Mouse (Mus musculus) testis, postnatal 14 days (tissue): Measurements from ENCODE around the gene Espn.
A peak's percentile ranks its signal among the peaks of the same experiment; 100 is the strongest.

Source experiments
- DNase-seq: peaks from one replicate; pipeline ENCODE4 v3.0.0; 2021; ENCODE audit warnings: low spot score

Gene Espn

GRCm38 (mm10) chr4:152178344-152178864, 26.2 kb upstream of the Espn start:
- peak; percentile 66 for DNase-seq

DNA sequence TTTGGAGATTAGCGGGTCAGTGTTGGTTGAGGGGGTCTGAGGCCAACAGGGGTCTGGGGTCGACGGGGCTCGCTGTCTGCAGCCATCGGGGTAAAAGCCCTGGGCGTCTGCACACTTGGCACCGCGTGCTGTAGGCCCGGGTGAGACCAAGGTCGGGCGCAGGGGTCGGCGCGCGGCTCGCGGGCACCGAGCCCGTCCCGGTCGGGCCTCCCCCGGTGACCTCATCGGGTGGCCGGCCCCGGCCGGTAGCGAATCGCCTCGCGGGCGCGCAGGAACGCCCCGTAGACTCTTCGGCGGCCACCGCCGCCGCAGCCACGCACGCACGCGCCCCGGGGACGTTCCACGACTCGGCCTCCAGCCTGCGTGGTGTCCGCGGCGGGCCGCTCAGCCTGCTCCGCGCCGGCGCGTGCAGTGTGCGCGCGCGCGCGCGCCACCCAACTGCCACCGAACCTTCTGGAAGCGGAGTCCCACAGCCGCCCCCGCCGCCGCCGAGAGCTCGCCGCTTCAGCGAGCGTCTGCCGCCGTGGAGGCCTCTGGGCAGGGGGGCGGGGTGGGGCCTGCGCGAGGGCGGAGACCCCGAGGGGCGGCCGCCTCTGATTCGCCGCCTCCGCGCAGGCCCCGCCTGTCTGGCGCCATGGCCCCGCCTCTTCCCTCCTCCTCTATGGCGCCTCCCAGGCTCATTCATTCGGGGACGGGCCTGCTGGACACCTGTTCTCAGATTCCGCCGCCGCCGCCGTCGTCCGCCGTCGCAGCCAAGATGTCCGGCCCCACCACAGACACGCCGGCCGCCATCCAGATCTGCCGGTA, 25.6 kb upstream of the Espn start, which contains the start of gene Acot7:
TSS of gene Acot7 (plus strand) at position 598 of the 807 bp plus-strand sequence.
- DNase-seq = peak; percentile 94

DNA sequence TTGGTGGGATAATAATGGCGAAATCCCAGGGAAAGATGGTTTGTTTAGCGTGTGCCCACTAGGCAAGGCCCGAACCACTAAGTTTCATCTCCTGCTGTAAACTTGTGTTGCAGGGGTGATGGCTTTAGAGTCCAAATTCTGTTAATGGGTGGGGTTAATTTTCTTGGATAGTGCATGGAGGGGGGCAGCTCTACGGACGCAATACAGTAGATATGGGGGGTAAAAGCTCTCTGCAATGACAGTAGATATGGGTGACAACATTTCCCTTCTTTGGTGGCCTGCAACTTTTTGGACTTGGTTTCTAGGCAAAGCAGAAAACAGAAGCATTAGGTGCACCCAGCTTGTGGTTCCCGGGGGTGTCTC, 25.0 kb upstream of the Espn start:
- no peak for DNase-seq

GRCm38 (mm10) chr4:152176638-152177037, 24.5 kb upstream of the Espn start:
- DNase-seq = no peak

- no peak for DNase-seq
Measured at GRCm38 (mm10) chr4:152173956-152174355, 21.8 kb upstream of the Espn start.

DNA sequence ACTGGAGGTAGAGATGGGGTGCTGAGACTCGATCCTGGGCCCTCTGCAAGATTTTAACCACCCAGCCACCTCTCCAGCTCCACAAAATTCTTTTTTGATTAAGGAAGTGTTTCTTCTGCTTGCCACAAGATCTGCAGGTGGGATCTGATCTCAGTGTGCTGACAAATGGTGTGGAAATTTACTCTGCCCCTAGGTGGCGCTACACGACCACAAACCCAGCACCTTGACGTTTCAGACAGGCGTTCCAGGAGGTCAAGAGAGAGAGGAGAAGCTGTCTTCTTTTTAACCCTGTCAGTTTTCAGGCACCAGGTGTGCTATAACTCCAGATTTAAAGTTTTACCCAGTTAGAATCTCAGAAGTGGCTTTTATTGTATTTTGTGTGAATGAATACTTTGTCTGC, 20.9 kb upstream of the Espn start:
- DNase-seq = peak; percentile 70

GRCm38 (mm10) chr4:152171543-152171942, 19.4 kb upstream of the Espn start:
- DNase-seq = no peak

GRCm38 (mm10) chr4:152170286-152170685, 18.1 kb upstream of the Espn start:
- no peak for DNase-seq

DNA sequence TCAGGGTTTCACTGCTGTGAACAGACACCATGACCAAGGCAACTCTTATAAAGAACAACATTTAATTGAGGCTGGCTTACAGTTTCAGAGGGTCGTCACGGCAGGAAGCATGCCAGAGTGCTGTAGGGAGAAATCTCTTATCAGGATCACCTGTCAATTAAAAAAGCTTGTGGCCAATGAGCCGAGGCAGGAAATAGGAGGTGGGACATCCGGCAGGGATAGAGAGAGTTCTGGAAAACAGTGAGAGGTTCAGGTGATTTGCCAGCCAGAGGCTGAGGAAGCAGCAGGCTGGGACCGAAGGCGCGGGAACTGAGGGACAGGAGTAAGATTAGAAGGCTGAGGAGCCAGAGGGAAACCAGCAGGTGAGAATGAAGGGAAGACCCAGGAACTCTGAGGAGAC, 16.9 kb upstream of the Espn start:
- DNase-seq = no peak

GRCm38 (mm10) chr4:152168052-152168451, 15.9 kb upstream of the Espn start:
- no peak for DNase-seq

DNA sequence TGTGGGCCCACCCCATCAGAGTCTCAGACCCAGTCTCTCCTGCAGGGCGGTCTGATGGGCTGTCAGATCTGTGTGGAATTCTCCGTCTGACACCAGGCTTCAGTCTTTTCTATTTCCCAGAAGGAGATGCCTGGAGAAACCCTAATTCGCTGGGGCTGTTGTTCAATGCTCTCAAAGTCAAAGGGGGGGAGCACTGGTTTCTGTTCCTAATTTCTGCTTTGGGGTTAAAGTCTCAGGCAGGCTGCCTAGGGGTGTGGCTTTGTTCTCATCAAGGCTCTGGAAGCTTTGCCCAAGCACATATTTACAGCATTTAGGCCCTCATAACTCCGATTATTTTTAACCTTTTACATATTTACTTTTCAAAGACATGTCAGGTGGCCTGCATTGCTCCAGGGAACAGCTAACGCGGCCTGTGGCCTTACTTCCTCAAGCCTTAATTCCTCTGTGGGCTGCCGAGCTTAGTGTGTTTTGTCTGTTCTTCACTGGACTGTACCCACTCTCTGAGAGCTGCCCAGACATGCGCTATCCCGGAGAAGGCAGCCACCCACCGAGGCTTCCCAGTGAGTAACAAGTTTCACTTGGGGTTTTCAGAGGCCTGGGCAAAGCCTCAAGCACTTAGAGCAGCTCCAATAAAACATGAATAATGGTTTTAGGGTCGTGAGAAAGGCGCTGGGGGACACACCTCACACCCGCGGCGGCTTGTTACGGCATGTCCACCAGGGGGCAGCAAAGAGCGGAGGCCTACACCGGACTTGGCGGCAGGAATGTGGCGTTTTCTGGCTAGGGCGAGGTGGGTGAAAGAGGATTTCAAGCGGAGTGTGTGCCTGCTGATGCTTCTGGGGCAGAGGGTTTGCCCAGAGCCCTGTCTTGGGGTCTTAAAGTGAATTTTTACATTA, 13.1 kb upstream of the Espn start:
- peak; percentile 74 for DNase-seq

DNA sequence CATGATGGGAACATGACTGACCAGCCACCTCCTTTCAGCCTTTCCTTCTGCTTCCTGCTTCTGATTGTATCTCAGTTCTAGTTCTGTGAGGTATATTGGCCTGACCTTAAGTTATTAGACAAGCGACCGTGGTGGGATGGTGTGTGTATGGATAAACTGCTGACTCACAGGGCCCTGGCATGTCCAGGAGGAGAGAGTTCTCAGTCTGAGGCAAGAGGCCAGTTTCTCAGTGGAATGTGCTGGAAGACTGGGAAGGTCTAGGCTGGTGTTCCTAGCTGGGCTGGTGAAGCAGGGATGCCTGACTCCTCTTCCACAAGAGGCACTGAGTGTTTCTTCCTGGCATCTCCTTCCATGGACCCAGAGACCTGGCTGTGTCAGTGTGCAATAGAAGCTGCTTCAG, 10.6 kb upstream of the Espn start:
- DNase-seq = no peak

DNA sequence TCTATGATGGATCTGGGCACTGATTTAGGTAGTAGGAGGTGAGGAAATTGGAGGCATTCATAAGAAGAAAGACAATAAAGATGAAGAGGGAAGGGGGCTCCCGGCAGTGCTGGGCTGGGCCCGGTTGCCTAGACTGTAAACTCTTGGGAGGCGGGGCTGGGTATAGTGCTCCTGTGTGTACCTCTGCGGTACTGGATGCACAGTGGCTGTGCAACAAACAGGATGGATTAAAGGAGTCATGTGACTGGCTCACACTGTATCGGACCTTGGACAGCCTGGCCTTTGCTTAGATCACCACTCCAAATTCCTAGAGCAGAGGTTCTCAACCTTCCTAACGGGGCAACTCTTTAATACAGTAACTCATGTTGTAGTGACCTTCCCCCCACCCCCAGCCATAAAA, 9.4 kb upstream of the Espn start:
- no peak for DNase-seq

DNA sequence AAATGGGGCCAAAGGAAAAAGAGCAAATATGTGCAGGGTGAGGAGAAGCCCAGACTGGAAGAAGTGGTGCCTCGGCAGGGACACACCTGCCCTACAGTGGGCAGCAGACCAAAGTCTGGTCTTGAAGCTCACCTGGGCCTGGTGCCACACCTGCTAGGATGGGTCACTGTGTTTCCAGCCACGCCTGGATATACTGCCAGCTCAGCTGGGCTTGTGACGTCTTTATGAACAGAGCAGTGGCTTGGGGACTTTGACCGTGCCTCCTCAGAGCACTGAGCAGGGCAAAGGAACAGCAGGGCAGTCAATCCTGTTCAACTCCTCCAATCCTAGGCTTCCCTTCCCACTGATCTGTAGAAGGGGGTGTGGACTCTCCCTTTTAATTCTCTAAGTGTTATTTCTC, 8.6 kb upstream of the Espn start:
- DNase-seq = no peak

GRCm38 (mm10) chr4:152159285-152159678, 7.1 kb upstream of the Espn start:
- DNase-seq = no peak

- DNase-seq = no peak
Measured at GRCm38 (mm10) chr4:152158585-152159284, 6.6 kb upstream of the Espn start, which contains the start of gene Hes2. Gene Hes2, plus strand, starts transcription at chr4:152158867.

DNA sequence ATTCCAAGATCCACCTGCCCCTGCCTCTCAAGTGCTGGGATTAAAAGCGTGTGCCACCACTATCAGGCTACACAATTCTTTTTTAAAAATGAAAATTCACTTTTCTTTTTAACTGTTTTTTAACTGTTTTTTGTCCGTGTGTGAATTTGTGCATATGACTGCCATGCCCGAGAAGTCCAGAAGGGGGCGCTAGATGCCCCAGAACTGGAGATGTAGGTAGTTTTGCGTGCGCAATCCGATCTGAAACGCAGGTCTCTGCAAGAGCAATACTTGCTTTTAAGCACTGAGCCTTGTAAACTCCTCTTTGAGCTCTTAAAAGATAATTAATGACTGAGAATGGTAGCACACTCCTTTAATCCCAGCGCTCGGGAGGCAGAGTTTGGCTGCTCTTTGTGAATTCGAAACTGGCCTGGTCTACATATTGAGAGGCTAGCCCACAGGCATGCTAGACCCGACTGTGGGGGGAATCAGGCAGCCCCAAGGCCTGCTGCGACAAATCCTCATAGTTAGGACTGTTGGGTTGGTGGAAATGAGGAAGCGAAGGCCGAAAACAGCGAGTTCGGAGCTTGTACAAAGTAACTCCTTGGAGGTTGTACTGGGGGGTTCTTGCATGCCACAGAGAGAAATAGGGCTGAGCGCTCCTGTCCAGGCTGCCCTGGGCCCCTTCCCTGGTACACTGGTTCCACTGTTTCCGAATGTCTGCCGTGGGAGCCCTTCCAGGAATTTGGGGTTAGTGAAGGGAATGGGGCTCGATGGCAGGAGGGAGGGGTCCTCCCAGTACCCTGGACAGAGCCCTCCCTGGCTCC, 5.8 kb upstream of the Espn start:
- no peak for DNase-seq

DNA sequence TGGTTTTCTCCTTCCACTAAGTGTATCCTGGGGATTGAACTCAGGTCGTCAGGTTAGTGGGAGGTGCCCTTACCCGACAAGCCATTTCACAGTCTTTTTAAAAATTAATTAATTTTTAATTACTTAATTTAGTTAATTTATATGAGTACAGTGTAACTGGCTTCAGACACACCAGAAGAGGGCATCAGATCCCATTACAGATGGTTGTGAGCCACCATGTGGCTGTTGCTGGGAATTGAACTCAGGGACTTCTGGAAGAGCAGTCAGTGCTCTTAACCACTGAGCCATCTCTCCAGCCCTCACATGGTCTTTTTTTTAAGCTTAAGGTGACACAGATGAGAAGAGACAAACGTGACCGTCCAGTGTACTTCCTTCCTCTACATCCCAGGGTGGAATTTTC, 2.8 kb upstream of the Espn start:
- no peak for DNase-seq

GRCm38 (mm10) chr4:152153771-152154177, 1.6 kb upstream of the Espn start:
- peak; percentile 84 for DNase-seq

GRCm38 (mm10) chr4:152151451-152151965, 663 bp downstream of the Espn start:
- no peak for DNase-seq

- DNase-seq = peak; percentile 77
Measured at GRCm38 (mm10) chr4:152150546-152150945, 1.6 kb downstream of the Espn start.
